Mouse (Mus musculus) forebrain, embryonic 15.5 days (tissue): ENCODE results near the gene Nup210l. TPM values are rescaled to one million over a fixed set of nuclear protein-coding genes. Genes with fewer than 3 reads are reported as not detected.

Experiments
- ATAC-seq: fragments of 200-750 bp; cut with Nextera tagmentation; replicated peaks from 2 replicates; pipeline ENCODE4 v1.8.0; 2017; ENCODE audit warnings: mild to moderate bottlenecking, moderate TSS enrichment, moderate library complexity
- H3K27ac ChIP-seq: fragments of 300-500 bp; sonication (generic); replicated peaks from 2 replicates; pipeline ENCODE4 v1.5.1; 2015; ENCODE audit warnings: mild to moderate bottlenecking, inconsistent platforms
- H3K27me3 ChIP-seq: fragments of 300-500 bp; sonication (generic); 2 replicates; pipeline ENCODE4 v1.6.1; 2015; ENCODE audit warnings: inconsistent platforms
- H3K36me3 ChIP-seq: fragments of 300-500 bp; sonication (generic); 2 replicates; pipeline ENCODE4 v1.6.1; 2015; ENCODE audit warnings: mild to moderate bottlenecking, inconsistent platforms
- H3K4me1 ChIP-seq: fragments of 300-500 bp; sonication (generic); 2 replicates; pipeline ENCODE4 v1.6.1; 2015; ENCODE audit warnings: inconsistent platforms
- H3K4me2 ChIP-seq: fragments of 300-500 bp; sonication (generic); replicated peaks from 2 replicates; pipeline ENCODE4 v1.6.1; 2015; ENCODE audit warnings: mild to moderate bottlenecking, inconsistent platforms
- H3K4me3 ChIP-seq: fragments of 300-500 bp; sonication (generic); 2 replicates; pipeline ENCODE4 v1.5.1; 2015; ENCODE audit warnings: mild to moderate bottlenecking, inconsistent platforms
- H3K9ac ChIP-seq: fragments of 300-500 bp; sonication (generic); replicated peaks from 2 replicates; pipeline ENCODE4 v1.6.1; 2015; ENCODE audit warnings: mild to moderate bottlenecking, inconsistent platforms
- H3K9me3 ChIP-seq: fragments of 300-500 bp; sonication (generic); 2 replicates; pipeline ENCODE4 v1.6.1; 2016; ENCODE audit warnings: inconsistent platforms
- WGBS: fragments of 180-500 bp; shearing (Covaris S2); methylation state at CpG from one replicate; pipeline ENCODE4 v1.1.7; 2015; ENCODE audit warnings: mixed read lengths; 5-methylcytosine and 5-hydroxymethylcytosine counted together
- polyA plus RNA-seq: library from polyadenylated mRNA; unstranded; fragments of >200 nt; fragmentation: Nextera tagmentation; extraction: Ambion mirVana; gene quantifications from 2 replicates; pipeline ENCODE4 v1.2.1, GENCODE M21; 2015

The Nup210l gene
- polyA plus RNA-seq, 1 experiment from 2014 or later, result 0.23 TPM

DNA sequence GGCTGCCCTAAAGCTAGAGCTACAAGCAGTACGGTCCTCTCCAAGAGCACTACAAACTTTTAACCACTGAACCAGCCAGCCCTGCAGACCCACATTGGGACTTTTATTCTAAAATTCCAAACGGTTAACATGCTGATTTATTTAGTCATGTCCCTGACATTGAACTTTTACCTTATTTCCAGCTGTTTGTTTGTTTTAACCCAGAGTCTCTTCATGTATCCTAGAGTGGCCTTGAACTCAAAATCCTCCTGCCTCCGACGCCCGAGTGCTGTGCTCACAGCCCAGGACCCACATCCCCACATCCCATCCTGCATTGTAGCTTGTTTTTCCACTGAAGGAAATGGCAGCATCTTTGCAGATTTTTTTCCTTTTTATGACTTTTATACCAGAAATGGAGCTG is 31.1 kb downstream of the Nup210l start:
- Histone ChIP-seq H3K9me3 (no peaks in the 10 kb centered on the region), H3K27ac (no peak overlapping the region), H3K27me3 (no peaks in the 10 kb centered on the region), H3K4me2 (no peak overlapping the region), H3K9ac (no peak overlapping the region), H3K4me1 (no peaks in the 10 kb centered on the region), H3K36me3 (no peaks in the 10 kb centered on the region), H3K4me3 (no peak overlapping the region)
- no peak for ATAC-seq
- WGBS, result 87% methylated on average over 5 of the region's 5 CpGs

DNA sequence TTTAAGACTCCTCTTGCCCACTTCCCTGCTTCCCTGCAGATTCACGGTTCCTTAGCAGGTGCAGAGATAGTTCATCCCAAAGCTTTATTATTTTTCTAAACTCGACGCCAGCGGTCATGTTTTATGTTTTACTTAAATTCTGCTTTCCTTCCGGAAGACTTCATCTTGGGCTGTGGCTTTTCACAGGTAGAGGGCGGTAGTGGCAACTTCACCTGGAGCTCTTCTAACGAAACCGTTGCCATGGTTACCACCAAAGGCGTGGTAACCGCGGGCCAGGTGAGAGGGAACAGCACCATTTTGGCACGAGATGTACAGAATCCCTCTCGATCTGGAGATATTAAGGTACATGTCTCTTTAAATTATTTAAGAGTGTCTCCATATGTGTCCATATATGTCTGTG is 32.7 kb downstream of the Nup210l start:
- Histone ChIP-seq H3K4me1 (no peaks in the 10 kb centered on the region), H3K27me3 (no peaks in the 10 kb centered on the region), H3K36me3 (no peaks in the 10 kb centered on the region), H3K4me3 (no peak overlapping the region), H3K9ac (no peak overlapping the region), H3K4me2 (no peak overlapping the region), H3K27ac (no peak overlapping the region), H3K9me3 (no peaks in the 10 kb centered on the region)
- WGBS, result 37% methylated on average over 13 of the region's 13 CpGs
- ATAC-seq, result no peak

DNA sequence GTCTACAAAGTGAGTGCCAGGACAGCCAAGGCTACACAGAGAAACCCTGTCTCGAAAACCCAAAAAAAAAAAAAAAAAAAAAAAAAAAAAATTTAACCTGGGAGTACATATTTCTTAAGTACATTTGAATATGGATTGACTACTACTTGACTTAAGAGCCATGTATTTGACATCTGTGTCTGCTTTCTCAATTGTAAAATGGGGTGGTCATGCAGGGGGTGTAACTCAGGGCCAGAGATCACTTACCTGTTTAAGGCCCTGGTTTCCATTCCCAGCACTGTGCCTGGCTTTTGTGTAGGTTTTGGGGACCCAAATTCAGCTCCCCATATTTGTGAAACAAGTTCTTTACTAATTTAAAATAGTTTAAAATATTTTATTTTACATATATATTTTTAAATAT is 33.7 kb downstream of the Nup210l start:
- H3K4me3 ChIP-seq, result no peak overlapping the region
- no peak overlapping the region for H3K4me2 ChIP-seq
- no peak overlapping the region for H3K27ac ChIP-seq
- H3K36me3 ChIP-seq, result no peaks in the 10 kb centered on the region
- no peak overlapping the region for H3K9ac ChIP-seq
- 38% methylated on average over 1 of the region's 1 CpGs for WGBS
- H3K4me1 ChIP-seq, result no peaks in the 10 kb centered on the region
- ATAC-seq, result no peak
- H3K27me3 ChIP-seq, result no peaks in the 10 kb centered on the region
- no peaks in the 10 kb centered on the region for H3K9me3 ChIP-seq

DNA sequence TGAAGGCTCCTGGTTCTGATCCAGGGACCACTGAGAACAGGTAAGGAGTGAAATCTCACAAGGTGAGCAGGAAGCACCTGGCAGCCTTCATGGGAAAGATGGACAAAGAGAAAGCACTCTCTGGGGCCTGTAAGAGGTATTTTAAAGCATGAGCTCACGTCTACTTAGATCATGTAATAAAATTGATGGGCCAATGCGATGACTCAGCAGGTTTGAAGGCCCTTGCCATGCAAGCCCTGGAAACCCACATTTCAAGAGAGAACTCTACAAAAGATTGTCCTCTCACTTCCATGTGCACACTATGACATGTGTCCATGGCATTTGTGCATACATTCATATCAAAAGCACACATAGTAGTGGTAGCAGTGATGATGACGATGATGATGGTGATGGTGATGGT is 36.0 kb downstream of the Nup210l start:
- Histone ChIP-seq H3K36me3 (no peaks in the 10 kb centered on the region), H3K4me1 (no peaks in the 10 kb centered on the region), H3K4me2 (no peak overlapping the region), H3K27me3 (no peaks in the 10 kb centered on the region), H3K9me3 (no peaks in the 10 kb centered on the region), H3K4me3 (no peak overlapping the region), H3K9ac (no peak overlapping the region), H3K27ac (no peak overlapping the region)
- 91% methylated on average over 3 of the region's 3 CpGs for WGBS
- no peak for ATAC-seq

DNA sequence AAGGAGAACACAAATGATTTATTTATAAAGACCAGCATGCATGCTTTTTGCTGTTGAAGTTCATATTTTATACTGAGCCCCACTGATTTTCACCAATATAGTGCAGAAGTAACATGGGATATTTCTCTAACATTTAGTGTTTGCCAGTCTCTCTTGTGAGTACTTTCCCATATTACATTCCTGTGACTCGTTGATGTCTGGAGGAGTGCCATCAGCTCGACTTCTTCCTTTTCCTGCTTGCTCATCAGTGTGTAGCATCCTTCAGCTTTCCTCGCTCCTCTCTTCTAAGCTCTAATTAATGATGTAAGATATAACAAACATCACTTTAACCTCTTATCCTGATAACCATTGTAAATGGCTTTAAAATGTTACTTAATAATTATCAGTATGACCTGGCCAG is 41.5 kb downstream of the Nup210l start:
- 78% methylated on average over 3 of the region's 3 CpGs for WGBS
- Histone ChIP-seq H3K9me3 (no peaks in the 10 kb centered on the region), H3K4me3 (no peak overlapping the region), H3K9ac (no peak overlapping the region), H3K36me3 (no peaks in the 10 kb centered on the region), H3K27ac (no peak overlapping the region), H3K27me3 (no peaks in the 10 kb centered on the region), H3K4me1 (no peaks in the 10 kb centered on the region), H3K4me2 (no peak overlapping the region)
- no peak for ATAC-seq

DNA sequence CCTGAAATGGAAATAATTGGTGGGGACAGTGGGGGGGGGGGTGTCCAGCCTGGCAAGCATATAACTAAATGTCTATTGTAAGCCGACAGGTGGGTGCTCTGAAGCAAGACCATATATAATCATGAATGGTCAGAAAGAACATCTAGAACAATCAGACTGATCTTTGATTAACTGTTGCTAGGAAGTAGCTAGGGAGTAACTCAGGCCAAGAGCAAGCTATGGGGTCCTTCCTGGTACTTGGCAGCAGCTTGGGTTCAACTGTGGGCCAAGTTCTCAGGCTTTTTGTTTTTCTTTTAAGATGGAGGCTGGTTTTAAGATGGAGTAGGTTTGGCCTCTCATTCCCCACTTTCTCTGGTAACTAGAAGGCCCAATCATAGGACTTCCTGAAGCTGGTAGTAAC is 42.7 kb downstream of the Nup210l start:
- no peak overlapping the region for H3K4me2 ChIP-seq
- H3K4me3 ChIP-seq, result no peak overlapping the region
- H3K4me1 ChIP-seq, result no peaks in the 10 kb centered on the region
- no peak overlapping the region for H3K27ac ChIP-seq
- ATAC-seq, result no peak
- H3K9ac ChIP-seq, result no peak overlapping the region
- WGBS, result 80% methylated on average over 1 of the region's 1 CpGs
- H3K36me3 ChIP-seq, result no peaks in the 10 kb centered on the region
- no peaks in the 10 kb centered on the region for H3K27me3 ChIP-seq
- no peaks in the 10 kb centered on the region for H3K9me3 ChIP-seq

DNA sequence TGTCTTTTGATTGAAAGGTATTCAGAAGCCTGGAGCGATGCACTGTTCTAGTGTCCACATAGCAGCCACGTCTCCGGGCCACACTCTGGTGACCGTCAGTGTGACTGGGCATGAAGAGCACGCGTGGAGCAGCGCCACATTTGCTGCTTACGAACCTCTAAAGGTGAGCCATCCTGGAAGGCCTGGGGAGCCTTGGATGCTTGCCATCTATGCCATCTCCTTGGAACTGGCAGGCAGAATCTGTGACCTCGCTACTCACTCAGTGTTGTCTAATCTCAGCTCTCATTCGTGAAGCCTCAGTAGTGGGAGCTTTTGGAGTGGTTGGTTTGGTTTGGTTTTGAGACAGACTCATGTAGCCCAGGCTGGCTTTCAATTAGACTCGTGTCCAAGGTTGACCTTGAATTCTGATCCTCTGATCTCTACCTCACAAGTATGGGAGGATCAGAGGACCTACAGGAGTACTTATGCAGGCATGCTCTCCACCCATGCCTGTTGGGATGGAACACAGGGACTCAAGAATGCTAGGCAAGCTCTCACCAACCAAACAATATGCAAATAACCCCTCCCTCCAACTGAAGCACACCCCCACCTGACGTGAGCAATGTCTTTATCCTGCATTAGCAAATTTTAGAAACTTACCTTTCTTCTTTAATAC is 47.3 kb downstream of the Nup210l start:
- no peaks in the 10 kb centered on the region for H3K4me1 ChIP-seq
- no peak for ATAC-seq
- H3K27me3 ChIP-seq, result no peaks in the 10 kb centered on the region
- H3K27ac ChIP-seq, result no peak overlapping the region
- H3K4me3 ChIP-seq, result no peak overlapping the region
- H3K4me2 ChIP-seq, result no peak overlapping the region
- H3K36me3 ChIP-seq, result no peaks in the 10 kb centered on the region
- WGBS, result 92% methylated on average over 12 of the region's 12 CpGs
- H3K9me3 ChIP-seq, result no peaks in the 10 kb centered on the region
- no peak overlapping the region for H3K9ac ChIP-seq

DNA sequence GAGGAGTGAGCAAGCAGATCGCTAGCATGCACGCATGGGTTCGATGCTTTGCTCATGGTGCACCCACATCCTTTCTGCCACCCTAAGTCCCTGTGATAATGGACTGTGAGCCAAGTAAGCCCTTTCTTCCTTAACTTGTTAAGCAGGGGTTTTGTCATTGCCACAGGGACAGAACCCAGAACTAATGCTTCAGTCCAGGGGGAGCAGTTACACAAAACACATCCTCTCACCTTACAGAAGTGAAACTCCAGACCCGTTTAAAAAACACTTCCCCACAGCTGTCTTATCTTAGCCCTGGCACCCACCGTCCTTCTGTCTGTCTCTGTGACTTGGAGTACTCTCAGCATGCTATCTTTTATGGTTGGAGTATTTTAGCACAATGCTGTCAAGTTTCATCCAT is 52.1 kb downstream of the Nup210l start:
- Histone ChIP-seq H3K27me3 (no peaks in the 10 kb centered on the region), H3K9me3 (no peaks in the 10 kb centered on the region), H3K4me2 (no peak overlapping the region), H3K4me1 (no peaks in the 10 kb centered on the region), H3K36me3 (no peaks in the 10 kb centered on the region), H3K9ac (no peak overlapping the region), H3K27ac (no peak overlapping the region), H3K4me3 (no peak overlapping the region)
- WGBS, result 78% methylated on average over 5 of the region's 5 CpGs
- no peak for ATAC-seq

DNA sequence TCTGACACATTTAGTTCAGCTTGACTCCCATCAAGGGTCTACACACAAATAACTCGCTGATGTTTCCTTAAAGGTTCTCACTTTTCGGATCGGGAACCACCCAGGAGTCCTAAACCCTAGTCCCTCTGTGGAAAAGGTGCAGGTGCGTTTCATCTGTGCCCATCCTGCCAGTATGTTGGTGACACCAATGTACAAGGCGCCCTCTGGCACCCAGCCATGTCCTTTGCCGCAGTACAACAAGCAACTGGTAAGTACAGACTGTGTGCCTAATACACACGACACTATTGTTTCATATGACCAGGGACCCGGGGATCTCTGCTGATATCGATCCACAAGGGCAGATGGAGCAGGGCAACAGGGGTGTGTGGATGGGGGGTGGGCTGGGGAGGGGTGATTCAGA is 55.8 kb downstream of the Nup210l start:
- H3K9me3 ChIP-seq, result no peaks in the 10 kb centered on the region
- H3K4me1 ChIP-seq, result no peaks in the 10 kb centered on the region
- no peaks in the 10 kb centered on the region for H3K27me3 ChIP-seq
- no peak overlapping the region for H3K4me2 ChIP-seq
- H3K4me3 ChIP-seq, result no peak overlapping the region
- 91% methylated on average over 9 of the region's 9 CpGs for WGBS
- ATAC-seq, result no peak
- H3K9ac ChIP-seq, result no peak overlapping the region
- no peak overlapping the region for H3K27ac ChIP-seq
- no peaks in the 10 kb centered on the region for H3K36me3 ChIP-seq

DNA sequence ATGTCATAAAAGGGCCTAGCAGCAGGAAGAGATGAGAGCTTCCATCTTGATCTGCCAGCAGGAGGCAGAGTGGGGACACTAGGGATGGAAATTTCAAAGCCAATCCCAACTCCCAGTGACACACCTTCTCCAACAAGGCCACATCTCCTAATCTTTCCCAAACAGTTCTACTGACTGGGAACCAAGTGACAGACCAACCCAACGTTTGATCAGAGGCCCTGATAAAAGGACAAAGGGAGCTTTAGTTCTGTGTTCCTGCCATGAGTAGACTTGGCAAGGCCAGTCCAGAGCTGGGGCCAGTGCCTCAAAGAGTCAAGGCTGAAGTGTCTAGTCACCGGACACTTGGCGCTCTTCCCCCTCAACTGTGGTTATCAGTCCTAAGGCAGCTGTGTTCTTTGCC is 57.6 kb downstream of the Nup210l start:
- Histone ChIP-seq H3K9me3 (no peaks in the 10 kb centered on the region), H3K27me3 (no peaks in the 10 kb centered on the region), H3K36me3 (no peaks in the 10 kb centered on the region), H3K9ac (no peak overlapping the region), H3K4me3 (no peak overlapping the region), H3K27ac (no peak overlapping the region), H3K4me2 (no peak overlapping the region), H3K4me1 (no peaks in the 10 kb centered on the region)
- no peak for ATAC-seq
- 84% methylated on average over 3 of the region's 3 CpGs for WGBS

DNA sequence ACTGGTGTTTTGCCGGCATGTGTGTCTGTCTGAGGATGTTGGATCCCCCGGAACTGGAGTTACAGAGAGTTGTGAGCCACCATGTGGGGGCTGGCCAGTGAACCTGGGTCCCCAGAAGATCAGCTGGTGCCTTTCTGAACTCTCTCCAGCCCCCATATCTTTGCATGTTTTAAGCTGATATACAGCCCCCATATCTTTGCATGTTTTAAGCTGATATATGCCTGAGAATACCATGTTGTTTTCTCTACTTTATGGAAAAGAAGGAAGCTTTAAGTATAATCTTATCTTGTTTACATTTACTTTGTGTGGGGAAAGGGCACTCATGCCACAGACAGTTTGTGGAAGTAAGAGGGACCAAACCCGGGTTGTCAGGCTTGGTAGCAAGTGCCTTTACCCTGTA is 75.6 kb downstream of the Nup210l start:
- Histone ChIP-seq H3K4me2 (no peak overlapping the region), H3K4me1 (no peaks in the 10 kb centered on the region), H3K9ac (no peak overlapping the region), H3K36me3 (no peaks in the 10 kb centered on the region), H3K27ac (no peak overlapping the region), H3K4me3 (no peak overlapping the region), H3K9me3 (no peaks in the 10 kb centered on the region), H3K27me3 (no peaks in the 10 kb centered on the region)
- 87% methylated on average over 3 of the region's 3 CpGs for WGBS
- ATAC-seq, result no peak

DNA sequence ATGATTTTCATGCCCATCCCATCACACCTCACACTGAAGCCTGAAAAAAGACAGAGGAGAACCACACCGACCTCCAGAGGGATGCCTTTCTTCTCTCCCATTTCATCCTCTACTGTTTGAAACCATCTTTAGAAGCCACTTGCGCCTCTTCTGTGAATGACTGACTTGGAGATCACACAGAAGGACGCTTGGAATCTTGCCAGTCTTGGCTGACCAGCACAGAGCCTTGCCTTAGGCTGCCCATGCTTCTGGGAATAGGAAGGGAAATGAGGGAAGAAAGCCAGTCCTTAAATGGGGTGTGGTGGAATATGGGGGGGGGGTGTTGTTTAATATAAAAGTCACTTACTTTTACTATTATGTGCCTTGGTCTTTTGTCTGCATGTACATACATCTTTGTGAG is 79.6 kb downstream of the Nup210l start:
- 78% methylated on average over 3 of the region's 3 CpGs for WGBS
- H3K9ac ChIP-seq, result no peak overlapping the region
- no peak overlapping the region for H3K27ac ChIP-seq
- no peaks in the 10 kb centered on the region for H3K4me1 ChIP-seq
- H3K27me3 ChIP-seq, result no peaks in the 10 kb centered on the region
- H3K36me3 ChIP-seq, result no peaks in the 10 kb centered on the region
- H3K4me3 ChIP-seq, result no peak overlapping the region
- H3K9me3 ChIP-seq, result no peaks in the 10 kb centered on the region
- H3K4me2 ChIP-seq, result no peak overlapping the region
- no peak for ATAC-seq

DNA sequence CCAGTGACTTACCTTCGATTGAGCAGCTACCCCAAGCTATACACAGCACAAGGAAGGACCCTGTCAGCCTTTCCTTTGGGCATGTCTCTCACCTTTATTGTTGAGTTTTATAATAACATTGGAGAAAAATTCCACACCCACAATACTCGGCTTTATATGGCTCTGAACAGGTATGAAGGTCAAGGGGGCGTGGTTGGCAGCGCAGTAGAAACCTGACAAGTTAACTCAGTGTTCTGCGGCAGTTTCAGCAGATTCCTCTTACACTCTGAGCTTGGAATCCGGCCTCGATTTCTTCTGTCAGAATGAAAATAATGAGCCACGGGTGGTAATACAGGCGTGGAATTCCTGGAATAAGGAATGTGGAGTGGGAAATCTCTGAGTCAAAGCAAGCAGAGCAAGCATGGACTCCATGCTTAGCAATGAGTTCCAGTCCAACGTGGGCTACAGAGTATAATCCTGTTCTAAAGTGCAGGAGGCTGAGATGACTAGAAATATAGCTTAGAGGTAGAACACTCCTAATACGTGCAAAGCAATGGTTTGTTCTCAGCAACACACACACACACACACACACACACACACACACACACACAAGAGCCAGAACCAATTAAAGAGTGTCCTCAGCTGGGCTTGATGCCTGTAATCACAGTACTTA is 87.1 kb downstream of the Nup210l start:
- no peaks in the 10 kb centered on the region for H3K36me3 ChIP-seq
- no peak overlapping the region for H3K9ac ChIP-seq
- no peak for ATAC-seq
- no peaks in the 10 kb centered on the region for H3K27me3 ChIP-seq
- 82% methylated on average over 11 of the region's 11 CpGs for WGBS
- H3K4me3 ChIP-seq, result no peak overlapping the region
- no peak overlapping the region for H3K27ac ChIP-seq
- no peaks in the 10 kb centered on the region for H3K4me1 ChIP-seq
- no peak overlapping the region for H3K4me2 ChIP-seq
- H3K9me3 ChIP-seq, result no peaks in the 10 kb centered on the region
